Mouse (Mus musculus): ENCODE results near the gene Kif6.

The Kif6 gene

GRCm38 (mm10) chr17:49894471-49894870 is 279.5 kb downstream of the Kif6 start:
- in situ Hi-C loops (cut with MboI): no loop called here

GRCm38 (mm10) chr17:49898849-49899331 is 284.0 kb downstream of the Kif6 start:
- in situ Hi-C loops (cut with MboI): no loop called here

DNA sequence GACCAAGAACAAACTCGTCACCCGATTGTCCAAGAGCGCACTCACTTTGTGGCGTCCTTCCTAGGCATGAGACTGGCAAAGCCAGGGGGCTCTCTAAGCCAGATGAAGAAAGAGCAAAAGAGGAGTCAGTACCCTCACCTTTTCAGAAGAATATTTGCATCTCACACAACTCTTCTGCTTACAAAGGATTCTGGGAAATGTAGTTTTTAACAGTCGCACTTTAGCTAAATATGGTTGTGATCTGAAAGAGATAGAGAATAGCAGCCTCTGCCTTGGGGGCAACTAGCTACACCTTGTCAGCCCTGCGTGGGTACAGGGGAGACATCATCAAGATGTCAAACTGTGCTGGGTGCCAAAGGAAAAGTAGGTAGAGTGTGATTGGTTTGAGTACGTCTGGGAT is 287.7 kb downstream of the Kif6 start:
- in situ Hi-C loops (cut with MboI): no loop called here

DNA sequence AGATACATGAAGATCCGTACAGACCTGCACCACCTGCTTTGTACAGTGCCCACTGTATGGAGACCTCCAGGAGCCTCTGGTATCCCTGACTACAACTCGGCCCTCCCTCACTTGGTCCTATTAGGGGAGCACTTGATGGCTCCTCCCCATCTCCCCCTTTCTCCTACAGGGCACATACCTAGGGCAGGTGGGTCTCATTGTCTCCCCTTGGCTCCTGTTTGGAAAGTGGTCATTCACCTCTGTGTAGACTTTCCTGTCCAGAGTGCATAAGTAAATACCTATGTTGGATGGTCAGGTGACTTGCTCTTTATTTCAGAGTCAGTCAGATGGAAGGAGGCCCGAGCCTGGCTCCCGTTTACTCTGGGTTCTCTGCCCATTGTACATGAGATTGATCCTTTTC is 308.5 kb downstream of the Kif6 start:
- in situ Hi-C loops (cut with MboI): no loop called here

- in situ Hi-C loops (cut with MboI): no loop called here
These were observed 312.7 kb downstream of the Kif6 start for GRCm38 (mm10) chr17:49927611-49928010.

DNA sequence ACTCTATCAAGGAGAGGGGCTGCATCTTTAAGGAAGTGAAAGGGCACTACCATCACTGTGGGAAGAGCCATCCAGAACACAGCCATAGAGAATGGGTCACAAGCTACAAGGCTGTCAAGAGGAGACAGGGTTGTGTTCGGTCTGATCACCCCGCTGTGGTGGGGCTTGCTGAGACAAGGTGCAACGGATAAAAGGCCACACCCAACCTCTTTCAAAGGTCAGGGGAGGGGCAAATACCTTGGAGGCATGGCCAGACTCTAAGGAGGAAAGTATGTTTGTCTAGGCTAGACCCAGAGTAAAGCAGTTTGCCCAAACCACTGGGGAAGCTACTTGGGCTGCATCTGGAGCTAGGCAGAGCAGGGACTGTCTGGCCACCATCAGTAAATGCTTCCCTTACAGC is 318.9 kb downstream of the Kif6 start:
- in situ Hi-C loops (cut with MboI): no loop called here

DNA sequence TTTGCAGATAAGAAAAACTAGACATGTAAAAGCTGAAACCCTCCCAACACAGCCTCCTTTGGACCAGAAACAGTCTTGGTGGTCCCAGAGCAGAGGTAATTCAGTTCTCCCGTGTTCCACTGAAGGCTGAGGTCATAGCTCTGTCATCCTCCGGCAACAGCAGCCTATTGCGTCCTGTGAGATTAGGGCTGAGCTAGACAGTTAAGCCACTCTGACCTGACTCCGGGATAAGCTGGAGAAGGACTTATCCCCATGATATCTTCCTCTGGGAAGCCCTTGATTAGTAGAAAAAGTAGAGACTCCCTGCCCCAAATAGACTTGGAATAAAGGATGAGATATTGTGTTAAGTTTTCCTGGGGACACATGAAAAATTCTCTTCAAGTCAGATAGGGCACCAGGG is 319.6 kb downstream of the Kif6 start:
- in situ Hi-C loops (cut with MboI): no loop called here

- in situ Hi-C loops (cut with MboI): no loop called here
These were observed 320.8 kb downstream of the Kif6 start for GRCm38 (mm10) chr17:49935602-49936205.

DNA sequence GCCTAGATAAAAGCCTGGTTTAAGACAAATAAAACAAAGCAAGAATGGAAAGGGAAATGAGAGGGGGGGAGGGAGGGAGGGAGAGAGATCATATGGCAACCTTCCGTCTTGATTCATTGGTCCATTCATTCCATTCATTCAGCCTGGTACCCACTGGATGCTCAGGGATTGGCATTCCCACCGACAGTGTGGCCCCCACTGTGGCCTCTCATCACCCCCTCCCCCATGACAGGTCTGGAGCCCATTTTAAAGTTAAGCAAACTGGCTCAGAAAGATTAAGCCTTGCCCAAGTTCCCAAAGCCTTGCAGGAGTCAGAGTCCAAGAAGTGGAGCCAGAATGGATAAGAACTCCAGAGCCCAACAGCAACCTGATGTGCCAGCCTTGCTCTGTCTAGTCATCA is 321.3 kb downstream of the Kif6 start:
- in situ Hi-C loops (cut with MboI): no loop called here

- in situ Hi-C loops (cut with MboI): no loop called here
These were observed 324.2 kb downstream of the Kif6 start for GRCm38 (mm10) chr17:49939146-49939545.

DNA sequence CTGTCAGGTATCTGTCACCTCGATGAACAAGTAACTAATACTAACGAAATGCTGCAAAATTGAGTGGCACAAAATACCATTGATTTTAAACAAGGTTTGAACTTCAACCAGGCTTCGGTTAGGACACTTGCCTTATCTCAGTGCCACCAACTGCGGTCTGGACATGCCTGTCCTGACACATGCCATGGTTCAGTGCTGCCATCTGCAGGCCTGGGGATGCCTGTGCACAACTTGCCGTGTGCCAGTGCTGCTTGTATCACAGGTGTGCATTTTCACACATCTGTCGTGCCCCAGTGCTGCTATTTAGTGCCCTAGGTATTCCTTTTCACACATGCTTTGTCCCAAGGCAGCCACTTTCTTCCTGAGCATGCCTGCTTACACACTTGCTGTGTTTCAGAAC is 327.7 kb downstream of the Kif6 start:
- in situ Hi-C loops (cut with MboI): no loop called here

GRCm38 (mm10) chr17:49951491-49951855 is 336.5 kb downstream of the Kif6 start:
- in situ Hi-C loops (cut with MboI): loop anchor here (25.0 kb wide), 1 partner anchor 836 kb away; no protein-coding TSS in a partner anchor

GRCm38 (mm10) chr17:49951856-49952607 is 337.1 kb downstream of the Kif6 start:
- in situ Hi-C loops (cut with MboI): loop anchor here (25.0 kb wide), 1 partner anchor 835 kb away; no protein-coding TSS in a partner anchor

DNA sequence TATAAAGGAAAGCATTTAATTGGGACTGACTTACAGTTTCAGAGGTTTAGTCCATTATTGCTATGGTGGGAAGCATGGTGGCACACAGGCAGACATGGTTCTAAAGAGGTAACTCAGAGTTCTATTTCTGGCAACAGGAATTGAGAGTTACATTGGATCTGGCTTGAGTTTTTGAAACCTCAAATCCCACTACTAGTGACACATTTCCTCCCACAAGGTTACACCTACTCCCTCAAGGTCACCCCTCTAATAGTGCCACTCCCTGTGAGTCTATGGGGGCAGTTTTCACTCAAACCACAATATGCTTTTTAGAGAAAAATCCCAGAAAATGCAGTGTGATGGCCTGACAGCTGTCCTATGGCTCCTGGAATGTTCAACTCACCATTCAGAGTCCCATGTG is 344.1 kb downstream of the Kif6 start:
- in situ Hi-C loops (cut with MboI): loop anchor here (25.0 kb wide), 1 partner anchor 828 kb away; no protein-coding TSS in a partner anchor
